Mouse (Mus musculus): ENCODE results near the gene Pex14. TPM values are rescaled to one million over a fixed set of nuclear protein-coding genes. Genes with fewer than 3 reads are reported as not detected.

Pex14 gene
- polyA plus RNA-seq (2012; ENCODE audit: low replicate concordance), result 32.4 and 42.8 TPM in 2 replicates

DNA sequence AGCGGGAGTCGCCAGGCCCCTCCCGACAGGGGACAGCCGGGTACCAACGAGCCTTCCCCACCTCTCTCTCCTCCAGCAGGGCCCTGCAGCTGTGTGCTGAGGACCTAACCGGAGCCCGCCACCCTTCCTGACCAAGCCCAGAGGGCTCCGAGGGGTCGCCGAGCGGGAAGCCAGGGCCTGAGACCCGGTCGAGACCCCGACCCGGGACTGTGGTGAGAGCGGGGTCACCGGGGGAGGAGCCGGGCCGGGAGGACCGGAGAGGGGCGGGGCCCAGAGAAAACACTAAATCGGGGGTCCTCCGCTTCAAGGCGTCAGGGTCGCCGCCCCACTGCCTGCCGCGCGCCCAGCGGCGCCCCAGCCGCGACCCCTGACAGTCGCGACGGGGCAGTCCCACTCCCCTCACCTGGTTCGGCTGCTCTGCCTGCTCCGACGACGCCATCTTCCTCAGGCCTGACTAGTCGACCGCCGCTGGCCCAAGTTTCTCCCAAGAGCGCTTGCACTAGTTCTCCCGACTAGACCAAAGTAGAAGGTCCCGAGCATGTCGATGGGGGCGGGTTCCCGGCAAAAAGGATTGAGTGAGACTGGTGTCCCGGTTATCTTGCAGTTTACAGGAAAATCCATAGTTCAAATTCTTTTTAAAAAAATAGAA lies at the start of gene Pex14:
Pex14 (minus strand) TSS at position 508 of the 649 bp plus-strand sequence.

DNA sequence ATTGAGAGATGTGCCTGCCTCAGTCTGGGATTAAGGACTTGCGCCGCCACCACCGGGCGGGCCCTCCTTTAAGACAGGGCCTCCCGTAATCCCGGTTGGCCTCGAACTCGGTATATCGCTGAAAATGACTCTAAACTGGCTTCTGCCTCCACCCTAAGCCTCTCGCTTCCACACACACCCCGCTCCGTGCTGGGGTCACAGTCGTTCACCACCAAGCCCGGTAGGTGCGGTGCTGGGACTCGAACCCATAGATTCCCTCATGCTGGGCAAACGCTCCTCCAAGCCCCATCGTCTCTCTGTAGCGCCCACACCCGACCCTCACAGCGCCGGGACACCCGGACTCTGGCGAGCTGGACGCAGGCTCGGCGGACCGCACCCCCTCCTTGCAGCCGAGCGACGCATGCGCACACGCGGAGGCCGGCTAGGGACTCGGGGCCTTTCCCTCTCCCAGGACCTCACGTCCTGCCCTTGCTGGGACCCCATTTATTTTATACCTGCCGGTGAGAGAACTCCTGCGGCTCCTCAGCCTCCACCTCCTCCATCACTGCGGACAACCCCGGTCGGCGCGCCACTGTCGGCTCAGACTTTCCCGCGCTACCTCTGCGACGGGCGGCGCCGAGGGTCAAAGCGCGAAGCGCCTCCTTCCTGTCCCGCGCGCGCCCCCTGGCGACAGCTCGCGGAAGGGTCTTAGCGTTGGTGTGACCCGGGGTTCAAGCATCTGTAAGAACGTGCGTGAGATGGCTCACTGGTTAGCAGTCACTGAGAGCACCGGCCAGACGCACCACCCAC lies 37.5 kb upstream of the Pex14 start, which contains the start of gene Cenps:
Cenps (minus strand) TSS at position 648 of the 789 bp plus-strand sequence.

DNA sequence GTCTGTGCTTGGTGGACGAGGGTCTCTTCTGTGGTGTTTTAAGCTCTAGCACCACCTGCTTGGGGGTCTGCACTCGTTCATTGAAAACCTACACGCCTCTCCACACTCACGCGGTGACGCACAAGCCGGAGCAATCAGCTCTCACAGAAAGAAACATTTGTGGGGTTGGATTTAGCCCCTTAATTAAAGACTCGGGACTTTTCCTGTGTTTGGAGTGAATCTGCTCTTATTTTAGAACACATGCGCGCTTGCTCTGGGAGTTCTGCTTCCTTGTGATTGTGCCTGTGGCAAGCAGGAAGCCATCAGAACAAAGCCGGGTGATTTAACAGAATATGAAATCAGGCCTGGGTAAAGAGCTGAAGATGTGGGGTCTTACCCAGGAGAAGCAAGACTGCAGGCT lies 27.0 kb upstream of the Pex14 start, which contains the start of gene Cort:
Cort (minus strand) TSS at position 101 of the 400 bp plus-strand sequence.

DNA sequence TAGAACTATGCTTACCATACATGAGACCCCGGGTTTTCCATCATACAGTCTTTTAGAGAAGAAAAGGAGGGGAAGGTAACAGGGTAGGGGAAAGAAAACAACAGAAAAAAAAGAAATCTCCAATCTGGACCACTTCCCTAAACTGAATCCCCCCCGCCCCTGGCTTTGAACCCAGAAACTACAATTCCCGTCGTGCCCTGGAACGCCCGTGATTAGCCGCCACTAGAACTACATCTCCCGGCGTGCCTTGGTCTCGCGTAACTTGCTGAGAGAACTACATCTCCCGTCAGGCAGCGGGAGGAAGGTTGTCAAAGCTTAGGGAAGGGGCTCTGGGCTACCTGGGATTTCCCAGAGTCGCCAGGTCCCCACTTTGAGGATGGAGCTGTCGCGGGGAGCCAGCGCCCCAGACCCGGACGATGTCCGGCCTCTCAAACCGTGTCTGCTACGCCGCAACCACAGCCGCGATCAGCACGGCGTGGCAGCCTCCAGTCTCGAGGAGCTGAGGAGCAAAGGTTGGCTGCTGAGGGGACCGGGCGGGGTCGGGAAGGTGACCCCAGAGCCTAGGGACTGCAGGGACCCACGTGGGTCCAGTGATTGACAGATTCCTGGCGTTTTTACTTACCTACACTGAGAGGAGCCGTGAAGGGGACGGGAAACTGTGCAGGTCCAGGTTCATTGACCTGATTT lies 4.3 kb upstream of the Pex14 start, which contains the start of gene Dffa:
Dffa (plus strand) TSS at position 272 of the 687 bp plus-strand sequence.

Other genes starting within 250 kb of the Pex14 start
- gene Dffa, start 4.3 kb upstream of the Pex14 start, polyA plus RNA-seq (2012; ENCODE audit: low replicate concordance), result 3.3 and 13.7 TPM in 2 replicates
- gene Cort, start 26.9 kb upstream of the Pex14 start, polyA plus RNA-seq (2012; ENCODE audit: low replicate concordance), result 17.0 and 56.5 TPM in 2 replicates
- gene Cenps, start 37.8 kb upstream of the Pex14 start, polyA plus RNA-seq (2012; ENCODE audit: low replicate concordance), result 15.0 and 18.2 TPM in 2 replicates
- 62.2 and 108 TPM in 2 replicates for gene Pgd, start 66.9 kb upstream of the Pex14 start, polyA plus RNA-seq (2012; ENCODE audit: low replicate concordance)
- 1.5 and 3.1 TPM in 2 replicates for gene Kif1b, start 207.8 kb upstream of the Pex14 start, polyA plus RNA-seq (2012; ENCODE audit: low replicate concordance)

Data from leukemia stem cell, adult 10-12 weeks (primary cell).